Mouse (Mus musculus) liver, embryonic 14.5 days (tissue): ENCODE measurements around the gene Cnn3. TPM values are rescaled to one million over a fixed set of nuclear protein-coding genes. Genes with fewer than 3 reads are reported as not detected.

Source experiments
- ATAC-seq: fragments of 200-750 bp; cut with Nextera tagmentation; 2 replicates; pipeline ENCODE4 v1.8.0; 2017; ENCODE audit warnings: moderate number of reproducible peaks, mild to moderate bottlenecking, moderate library complexity; ENCODE audit not compliant: insufficient read depth
- DNase-seq, 3 experiments: peaks; one replicate each; pipeline ENCODE4 v3.0.0-alpha.2; 2012 to 2013; ENCODE audit warnings: low read depth in 3 of 3, low spot score in 3 of 3
- H3K27ac ChIP-seq: fragments of 300-500 bp; sonication (generic); 2 replicates; pipeline ENCODE4 v1.5.1; 2014; ENCODE audit warnings: moderate library complexity, mild to moderate bottlenecking, control low read depth, inconsistent platforms
- H3K27me3 ChIP-seq: fragments of 300-500 bp; sonication (generic); 2 replicates; pipeline ENCODE4 v1.6.1; 2014; ENCODE audit warnings: mild to moderate bottlenecking, low read length, moderate library complexity; ENCODE audit not compliant: control insufficient read depth, insufficient read depth
- H3K36me3 ChIP-seq: fragments of 300-500 bp; sonication (generic); replicated peaks from 2 replicates; pipeline ENCODE4 v1.6.1; 2014; ENCODE audit warnings: low read depth; ENCODE audit not compliant: control insufficient read depth, insufficient read depth
- H3K4me1 ChIP-seq, 2 experiments: fragments of 200-500 bp in 1 of 2; fragments of 300-500 bp in 1 of 2; sonication (generic) in 1 of 2; replicated peaks; 2 replicates each; pipeline ENCODE4 v1.6.1; 2012 to 2014; ENCODE audit warnings: antibody characterized with exemption in 1 of 2, inconsistent platforms in 1 of 2, low read length in 1 of 2; ENCODE audit not compliant: control insufficient read depth in 2 of 2, insufficient read depth in 2 of 2
- H3K4me2 ChIP-seq: fragments of 300-500 bp; sonication (generic); 2 replicates; pipeline ENCODE4 v1.6.1; 2014; ENCODE audit warnings: low read depth, mild to moderate bottlenecking, control low read depth, moderate library complexity
- H3K4me3 ChIP-seq, 2 experiments: fragments of 200-500 bp in 1 of 2; fragments of 300-500 bp in 1 of 2; sonication (generic) in 1 of 2; 2 replicates each; pipeline ENCODE4 v1.5.1; 2012 to 2014; ENCODE audit warnings: low read depth in 2 of 2, low read length in 2 of 2, mild to moderate bottlenecking in 2 of 2, control low read depth in 1 of 2, inconsistent platforms in 1 of 2, moderate library complexity in 1 of 2; ENCODE audit not compliant: insufficient read depth in 1 of 2
- H3K9ac ChIP-seq: fragments of 300-500 bp; sonication (generic); replicated peaks from 2 replicates; pipeline ENCODE4 v1.6.1; 2014; ENCODE audit warnings: mild to moderate bottlenecking, control low read depth, moderate library complexity
- H3K9me3 ChIP-seq: fragments of 300-500 bp; sonication (generic); 2 replicates; pipeline ENCODE4 v1.6.1; 2016; ENCODE audit warnings: low read length, mixed read lengths; ENCODE audit not compliant: control insufficient read depth
- CTCF ChIP-seq: IDR thresholded peaks from 2 replicates; pipeline ENCODE4 v1.5.1; 2016; ENCODE audit warnings: antibody characterized with exemption, low read depth, control low read depth
- EP300 ChIP-seq: IDR thresholded peaks from 2 replicates; pipeline ENCODE4 v1.6.1; 2016; ENCODE audit warnings: antibody characterized with exemption, low read depth
- WGBS: fragments of 180-500 bp; shearing (Covaris S2); extraction: QIAGEN DNeasy Blood & Tissue Kit; methylation state at CpG from one replicate; pipeline ENCODE4 v1.1.7; 2014; ENCODE audit not compliant: insufficient replicate concordance; 5-methylcytosine and 5-hydroxymethylcytosine counted together
- polyA plus RNA-seq, 2 experiments: library from polyadenylated mRNA; depleted of rRNA in 1 of 2; stranded (reverse) in 1 of 2; unstranded in 1 of 2; fragments of >200 nt; fragmentation: Nextera tagmentation in 1 of 2; extraction: Ambion mirVana in 1 of 2; gene quantifications; 2 replicates each; pipeline versions ENCODE4 v1.2.1 to v1.2.3; 2012 to 2014

Cnn3 gene
- polyA plus RNA-seq, 2 experiments, result 62.7 to 82.7 TPM

DNA sequence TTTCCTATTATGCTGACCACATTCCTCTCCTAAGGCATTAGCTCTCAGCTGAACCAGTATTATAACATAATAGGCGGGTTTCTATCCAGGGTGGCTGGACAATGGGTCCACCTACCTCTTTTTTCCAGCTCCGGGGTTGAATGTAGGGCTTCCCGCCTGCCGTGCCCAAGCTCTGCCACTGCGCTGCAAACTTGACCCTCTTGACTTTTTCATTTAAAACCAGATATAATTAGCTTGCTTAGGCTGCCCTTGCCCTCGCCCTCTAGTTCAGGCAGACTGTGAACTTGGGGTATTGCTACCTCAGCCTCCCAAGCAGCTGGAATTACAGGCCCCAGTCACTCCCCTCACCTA, 8.1 kb upstream of the Cnn3 start:
- H3K36me3 ChIP-seq, result no peaks in the 10 kb centered on the region
- peaks cover 0 to 5% of the 10 kb centered on the region in 2 experiments; a peak in 2 of 4 replicates for H3K4me1 ChIP-seq
- ATAC-seq, result no peak
- no peaks in the 10 kb centered on the region for H3K27me3 ChIP-seq
- no peaks in the 10 kb centered on the region for H3K9me3 ChIP-seq
- TF ChIP-seq EP300 (no peak), CTCF (no peak)
- H3K27ac ChIP-seq, result no peak overlapping the region
- no peak for DNase-seq
- H3K4me3 ChIP-seq, result no peak overlapping the region
- 56% methylated on average over 6 of the region's 6 CpGs for WGBS
- no peak overlapping the region for H3K4me2 ChIP-seq
- no peak overlapping the region for H3K9ac ChIP-seq

GRCm38 (mm10) chr3:121418850-121419435, 7.4 kb upstream of the Cnn3 start:
- no peak for TF ChIP-seq CTCF
- no peak for TF ChIP-seq EP300
- Histone ChIP-seq H3K4me1 (peaks cover 0 to 5% of the 10 kb centered on the region in 2 experiments; a peak in 2 of 4 replicates), H3K9me3 (no peaks in the 10 kb centered on the region), H3K36me3 (no peaks in the 10 kb centered on the region), H3K27ac (no peak overlapping the region), H3K9ac (no peak overlapping the region), H3K27me3 (no peaks in the 10 kb centered on the region), H3K4me3 (no peak overlapping the region), H3K4me2 (no peak overlapping the region)
- 71% methylated on average over 9 of the region's 9 CpGs for WGBS
- ATAC-seq (peak; percentile 39; the same call in 1 of the 2 replicates), DNase-seq (no peak)

DNA sequence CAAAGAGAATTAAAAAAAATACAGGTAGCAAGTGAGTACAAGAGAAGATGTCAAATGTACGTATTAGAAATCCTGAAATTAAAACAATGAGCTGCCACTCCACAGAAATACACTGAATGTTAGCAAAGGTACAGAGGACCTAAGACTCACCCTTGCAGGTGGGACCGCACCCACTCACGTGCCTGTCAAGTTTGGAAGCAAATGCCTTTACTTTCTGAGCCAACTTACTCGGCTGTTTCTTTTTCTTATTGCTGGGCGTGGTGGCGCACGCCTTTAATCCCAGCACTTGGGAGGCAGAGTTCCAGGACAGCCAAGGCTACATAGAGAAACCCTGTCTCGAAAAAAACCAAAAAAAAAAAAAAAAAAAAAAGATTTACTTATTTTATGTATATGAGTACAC, 3.9 kb upstream of the Cnn3 start:
- TF ChIP-seq CTCF (no peak), EP300 (no peak)
- H3K27me3 ChIP-seq, result peaks cover 3% of the 10 kb centered on the region; the same call in 1 of the 2 replicates
- H3K36me3 ChIP-seq, result no peaks in the 10 kb centered on the region
- no peak overlapping the region for H3K27ac ChIP-seq
- H3K4me1 ChIP-seq, result peaks cover 5 to 7% of the 10 kb centered on the region in 2 experiments; a peak in 3 of 4 replicates
- H3K9me3 ChIP-seq, result no peaks in the 10 kb centered on the region
- H3K4me3 ChIP-seq, result no peak overlapping the region
- DNase-seq (no peak), ATAC-seq (no peak)
- H3K4me2 ChIP-seq, result no peak overlapping the region
- WGBS, result 61% methylated on average over 8 of the region's 8 CpGs
- no peak overlapping the region for H3K9ac ChIP-seq

- Histone ChIP-seq H3K4me2 (peak overlapping the region; percentile 94), H3K9me3 (no peaks in the 10 kb centered on the region), H3K27ac (peak overlapping the region; percentile 41), H3K9ac (peak overlapping the region; percentile 73), H3K4me3 (peak overlapping the region; percentile 66 to 77), H3K27me3 (peaks cover 3% of the 10 kb centered on the region; the same call in 1 of the 2 replicates), H3K36me3 (no peaks in the 10 kb centered on the region), H3K4me1 (peaks cover 9 to 14% of the 10 kb centered on the region in 2 experiments)
- DNase-seq, result peak in 1 of 3 experiments; percentile 51
- under 1% methylated on average over 87 of the region's 93 CpGs for WGBS
- peak; percentile 54 for TF ChIP-seq CTCF
- TF ChIP-seq EP300, result no peak
- ATAC-seq, result peak; percentile 71
Measured at GRCm38 (mm10) chr3:121426621-121427519, 573 bp downstream of the Cnn3 start.

DNA sequence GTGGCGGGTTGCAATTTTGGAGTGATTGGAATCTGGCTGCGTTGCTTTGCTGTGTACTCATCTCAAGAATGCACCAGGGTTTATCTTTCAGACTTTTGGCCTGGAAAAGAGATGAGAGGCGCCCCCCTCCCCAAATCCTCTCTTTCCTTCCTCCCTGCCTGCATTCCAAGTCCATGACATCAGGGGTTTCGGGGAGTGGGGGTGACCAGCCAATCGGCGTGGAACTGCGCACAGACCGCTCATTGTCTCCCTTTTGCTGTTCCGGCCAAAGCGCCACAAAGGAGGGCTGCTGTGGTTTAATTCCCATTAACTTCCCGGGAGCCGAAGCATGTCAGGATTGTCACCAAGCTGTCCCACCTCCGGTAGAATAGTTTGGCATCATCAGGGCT, 1.2 kb downstream of the Cnn3 start:
- H3K4me3 ChIP-seq, result peak overlapping the region; percentile 66 to 77
- peak overlapping the region; percentile 15; the same call in 1 of the 2 replicates for H3K27ac ChIP-seq
- H3K27me3 ChIP-seq, result peaks cover 3% of the 10 kb centered on the region; the same call in 1 of the 2 replicates
- no peak for TF ChIP-seq EP300
- TF ChIP-seq CTCF, result no peak
- peaks cover 9 to 14% of the 10 kb centered on the region in 2 experiments for H3K4me1 ChIP-seq
- no peak for DNase-seq
- WGBS, result under 1% methylated on average over 13 of the region's 13 CpGs
- H3K9ac ChIP-seq, result peak overlapping the region; percentile 73
- ATAC-seq, result no peak
- H3K4me2 ChIP-seq, result peak overlapping the region; percentile 94
- H3K36me3 ChIP-seq, result no peaks in the 10 kb centered on the region
- H3K9me3 ChIP-seq, result no peaks in the 10 kb centered on the region
